7 mouse cellular contexts compared by ENCODE assay signal in the genomic region with DNA sequence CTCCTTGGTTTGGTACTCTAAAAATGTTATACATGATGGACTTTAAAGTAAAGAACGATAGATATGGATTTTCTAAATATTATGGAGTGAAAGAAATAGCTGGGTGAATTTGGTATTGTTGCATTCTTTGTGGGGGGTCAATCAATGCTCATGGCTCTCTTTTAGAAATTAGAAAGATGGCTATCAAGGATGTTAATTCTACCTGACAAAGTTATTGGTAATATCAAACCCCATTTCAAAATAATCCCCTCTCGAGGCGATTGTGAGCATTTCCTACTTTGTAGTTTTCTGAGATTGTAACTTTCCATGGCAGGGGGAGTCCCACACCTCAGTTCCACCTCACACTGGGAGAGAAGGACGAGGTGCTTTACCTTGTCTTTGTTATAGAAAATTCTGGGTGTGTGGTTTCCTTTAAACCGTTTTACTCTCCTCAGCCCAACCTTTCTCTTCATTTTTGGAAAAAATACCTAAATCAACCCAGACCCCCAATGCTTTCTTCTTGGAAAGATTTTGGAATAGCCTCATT.
DNase-seq lines count a peak whose midpoint lies in the region; ATAC-seq lines count a peak whose summit lies in the region.

No protein-coding gene starts in this region.

- ATAC-seq in lung, embryonic 15.5 days (ENCODE audit: borderline replicate concordance, extremely low read depth, low FRiP score, low TSS enrichment): no peak
- ATAC-seq in forebrain, embryonic 13.5 days: no peak
- no peak for ATAC-seq in limb, embryonic 11.5 days (ENCODE audit: insufficient number of reproducible peaks, low FRiP score, low TSS enrichment, low read depth)
- no peak for ATAC-seq in stomach, embryonic 16.5 days (ENCODE audit: insufficient read depth, low FRiP score)
- no peak for ATAC-seq in frontal cortex, adult (ENCODE audit: low TSS enrichment)

- 0 out of 2 replicates have a peak overlapping the region, but pooled peaks have one; percentile 3 for H3K9ac ChIP-seq in lung, embryonic 15.5 days
- peak overlapping the region; percentile 99 for H3K9ac ChIP-seq in forebrain, embryonic 13.5 days
- peak overlapping the region; percentile 85 for H3K9ac ChIP-seq in limb, embryonic 11.5 days (ENCODE audit: low read length)
- peak overlapping the region; percentile 79 for H3K9ac ChIP-seq in stomach, embryonic 16.5 days (ENCODE audit: low read length)

- peak overlapping the region; percentile 52 for H3K4me3 ChIP-seq in lung, embryonic 15.5 days
- peak overlapping the region; percentile 86 for H3K4me3 ChIP-seq in forebrain, embryonic 13.5 days
- H3K4me3 ChIP-seq in limb, embryonic 11.5 days (ENCODE audit: low read depth, low read length): peak overlapping the region; percentile 65
- peak overlapping the region; percentile 74 for H3K4me3 ChIP-seq in stomach, embryonic 16.5 days (replicated peaks; ENCODE audit: low read length)

- no peaks in the 10 kb centered on the region for H3K9me3 ChIP-seq in lung, embryonic 15.5 days
- H3K9me3 ChIP-seq in forebrain, embryonic 13.5 days (replicated peaks): no peaks in the 10 kb centered on the region
- no peaks in the 10 kb centered on the region for H3K9me3 ChIP-seq in limb, embryonic 11.5 days (ENCODE audit: control insufficient read depth, low read length)
- no peaks in the 10 kb centered on the region for H3K9me3 ChIP-seq in stomach, embryonic 16.5 days (replicated peaks; ENCODE audit: control insufficient read depth, low read length)

- H3K36me3 ChIP-seq in lung, embryonic 15.5 days: no peaks in the 10 kb centered on the region
- peaks cover 13% of the 10 kb centered on the region for H3K36me3 ChIP-seq in forebrain, embryonic 13.5 days (ENCODE audit: poor library complexity, severe bottlenecking)
- H3K36me3 ChIP-seq in limb, embryonic 11.5 days (ENCODE audit: control insufficient read depth, insufficient read depth, low read length): peaks cover 1% of the 10 kb centered on the region; the same call in 1 of the 2 replicates
- H3K36me3 ChIP-seq in stomach, embryonic 16.5 days (ENCODE audit: control insufficient read depth, insufficient read depth, low read length): no peaks in the 10 kb centered on the region

- no peak for DNase-seq in lung, postnatal 14 days
- DNase-seq in limb, embryonic 11.5 days (ENCODE audit: low spot score): no peak
- no peak for DNase-seq in spleen, postnatal 36 days (ENCODE audit: low spot score in 2 of 2)

- WGBS in lung, embryonic 15.5 days: 24% methylated on average over 5 of the region's 5 CpGs
- 6% methylated on average over 5 of the region's 5 CpGs for WGBS in forebrain, embryonic 13.5 days
- 32% methylated on average over 5 of the region's 5 CpGs for WGBS in limb, embryonic 11.5 days
- 22% methylated on average over 5 of the region's 5 CpGs for WGBS in stomach, embryonic 16.5 days

- H3K4me1 ChIP-seq in lung, embryonic 15.5 days: peaks cover 7% of the 10 kb centered on the region
- H3K4me1 ChIP-seq in forebrain, embryonic 13.5 days: peaks cover 35% of the 10 kb centered on the region
- peaks cover 9% of the 10 kb centered on the region for H3K4me1 ChIP-seq in limb, embryonic 11.5 days (ENCODE audit: control insufficient read depth, insufficient read depth, low read length)
- peaks cover 15% of the 10 kb centered on the region for H3K4me1 ChIP-seq in stomach, embryonic 16.5 days (ENCODE audit: control insufficient read depth, insufficient read depth, low read length)

- peak overlapping the region; percentile 72 for H3K4me2 ChIP-seq in lung, embryonic 15.5 days
- peak overlapping the region; percentile 68 for H3K4me2 ChIP-seq in forebrain, embryonic 13.5 days
- peak overlapping the region; percentile 50 for H3K4me2 ChIP-seq in limb, embryonic 11.5 days (ENCODE audit: low read depth, severe bottlenecking)
- peak overlapping the region; percentile 68 for H3K4me2 ChIP-seq in stomach, embryonic 16.5 days (ENCODE audit: low read depth, low read length)

- H3K27ac ChIP-seq in lung, embryonic 15.5 days: peak overlapping the region; percentile 65
- H3K27ac ChIP-seq in forebrain, embryonic 13.5 days: peak overlapping the region; percentile 99
- peak overlapping the region; percentile 97 for H3K27ac ChIP-seq in limb, embryonic 11.5 days (replicated peaks; ENCODE audit: low read depth, low read length)
- peak overlapping the region; percentile 93 for H3K27ac ChIP-seq in stomach, embryonic 16.5 days (ENCODE audit: low read length)

- H3K27me3 ChIP-seq in lung, embryonic 15.5 days: peaks cover 11% of the 10 kb centered on the region; the same call in 1 of the 2 replicates
- H3K27me3 ChIP-seq in forebrain, embryonic 13.5 days: no peaks in the 10 kb centered on the region
- H3K27me3 ChIP-seq in limb, embryonic 11.5 days (ENCODE audit: control insufficient read depth, insufficient read depth, low read length): no peaks in the 10 kb centered on the region
- H3K27me3 ChIP-seq in stomach, embryonic 16.5 days (ENCODE audit: control insufficient read depth, insufficient read depth, low read length): no peaks in the 10 kb centered on the region

Comparison
In these comparisons a context has a peak if more than half of its experiments do, and no peak if none do; other contexts are left out.
1. H3K9ac ChIP-seq: peak in every context shown above with its lines; median percentile 99 in forebrain, embryonic 13.5 days; 85 in limb, embryonic 11.5 days; 79 in stomach, embryonic 16.5 days; 3 in lung, embryonic 15.5 days.